17 mouse cellular contexts compared by ENCODE assay signal in the genomic region with DNA sequence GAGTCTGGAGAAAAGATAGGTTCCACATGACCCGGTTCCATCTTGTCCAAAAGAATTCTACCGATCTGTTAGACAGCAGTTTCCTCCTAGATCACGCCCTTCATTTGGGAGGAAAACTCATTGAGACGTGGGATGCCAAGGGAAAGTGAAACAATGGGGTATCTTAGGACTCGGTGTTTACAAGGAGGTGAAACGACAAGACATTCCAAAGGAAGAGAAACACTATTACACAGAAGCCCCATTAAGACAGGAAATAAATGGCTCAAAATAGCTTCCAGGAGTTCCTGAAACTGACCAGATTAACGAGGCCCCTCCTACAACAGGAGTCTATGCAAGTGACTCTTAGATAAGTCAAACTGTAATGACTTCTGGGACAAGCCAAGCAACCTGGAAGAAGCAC. TPM values are rescaled to one million over a fixed set of nuclear protein-coding genes. Genes with fewer than 3 reads are reported as not detected.
DNase-seq lines count a peak whose midpoint lies in the region; ATAC-seq and TF ChIP-seq lines count a peak whose summit lies in the region.
"Had no signal": no experiment of that assay in that cellular context is flagged by ENCODE, and none has a peak within 500 bp of the region (broad histone marks: within the 10 kb centered on the region; RNA-seq: fewer than 3 reads in every experiment).

No protein-coding gene starts in this region.

- no peak overlapping the region for H3K4me3 ChIP-seq in heart, embryonic 12.5 days
- H3K4me3 ChIP-seq in heart, embryonic 11.5 days (ENCODE audit: low read depth, low read length) = no peak overlapping the region
- no peak overlapping the region for H3K4me3 ChIP-seq in lung, embryonic 16.5 days (ENCODE audit: low read length)
- H3K4me3 ChIP-seq in lung, adult 2 months (replicated peaks; ENCODE audit: extremely low read depth, low read depth, low read length) = no peak overlapping the region
- no peak overlapping the region for H3K4me3 ChIP-seq in heart, embryonic 15.5 days
- no peak overlapping the region for H3K4me3 ChIP-seq in stomach, postnatal 0 days (ENCODE audit: low read depth, low read length)
- H3K4me3 ChIP-seq: forebrain, embryonic 15.5 days; hindbrain, embryonic 13.5 days; limb, embryonic 13.5 days; midbrain, embryonic 10.5 days; stomach, embryonic 15.5 days had no signal

- no peak for TF ChIP-seq CTCF in lung, adult 2 months (IDR thresholded peaks at IDR 0.05; ENCODE audit: insufficient read depth, low read length)
- TF ChIP-seq CTCF in stomach, postnatal 0 days (IDR thresholded peaks at IDR 0.05; ENCODE audit: low read depth) = no peak

- H3K36me3 ChIP-seq in heart, embryonic 12.5 days = no peaks in the 10 kb centered on the region
- H3K36me3 ChIP-seq in heart, embryonic 11.5 days (ENCODE audit: control insufficient read depth, insufficient read depth, low read length) = no peaks in the 10 kb centered on the region
- no peaks in the 10 kb centered on the region for H3K36me3 ChIP-seq in lung, embryonic 16.5 days (ENCODE audit: control insufficient read depth, insufficient read depth, low read length)
- H3K36me3 ChIP-seq in heart, embryonic 15.5 days = no peaks in the 10 kb centered on the region
- no peaks in the 10 kb centered on the region for H3K36me3 ChIP-seq in stomach, postnatal 0 days (ENCODE audit: control insufficient read depth, insufficient read depth, low read length)
- H3K36me3 ChIP-seq: forebrain, embryonic 15.5 days; hindbrain, embryonic 13.5 days; limb, embryonic 13.5 days; midbrain, embryonic 10.5 days; stomach, embryonic 15.5 days had no signal

- TF ChIP-seq POLR2A in lung, adult 2 months (IDR thresholded peaks at IDR 0.05; ENCODE audit: borderline replicate concordance, extremely low read depth, low read depth, low read length) = no peak

- WGBS in heart, embryonic 12.5 days = 56% methylated on average over 7 of the region's 7 CpGs
- 53% methylated on average over 7 of the region's 7 CpGs for WGBS in heart, embryonic 11.5 days (ENCODE audit: insufficient replicate concordance)
- WGBS in lung, embryonic 16.5 days = 31% methylated on average over 7 of the region's 7 CpGs
- WGBS in lung, adult 2 months = 15% methylated on average over 7 of the region's 7 CpGs
- WGBS in heart, embryonic 15.5 days = 49% methylated on average over 7 of the region's 7 CpGs
- WGBS in stomach, postnatal 0 days = 53% methylated on average over 7 of the region's 7 CpGs

- H3K9ac ChIP-seq in heart, embryonic 12.5 days = no peak overlapping the region
- H3K9ac ChIP-seq in heart, embryonic 11.5 days (ENCODE audit: low read depth, low read length) = no peak overlapping the region
- no peak overlapping the region for H3K9ac ChIP-seq in lung, embryonic 16.5 days (ENCODE audit: low read length)
- no peak overlapping the region for H3K9ac ChIP-seq in heart, embryonic 15.5 days
- no peak overlapping the region for H3K9ac ChIP-seq in stomach, postnatal 0 days (ENCODE audit: low read length)
- H3K9ac ChIP-seq: forebrain, embryonic 15.5 days; hindbrain, embryonic 13.5 days; limb, embryonic 13.5 days; stomach, embryonic 15.5 days had no signal

- no peak for DNase-seq in lung, adult 2 months
- DNase-seq in stomach, postnatal 0 days (ENCODE audit: low spot score) = no peak
- no peak for DNase-seq in ovary, adult 18-20 months (ENCODE audit: low spot score)
- no peak for DNase-seq in frontal cortex, postnatal 14 days (ENCODE audit: low spot score in 2 of 2)
- DNase-seq: cerebellum, adult 9-11 months; gastrocnemius, postnatal 14 days; kidney, adult 8-10 months had no signal

- ATAC-seq in heart, embryonic 12.5 days (ENCODE audit: insufficient number of reproducible peaks, low FRiP score) = peak; percentile 24; the same call in 1 of the 2 replicates
- ATAC-seq in heart, embryonic 11.5 days (replicated peaks; ENCODE audit: insufficient number of reproducible peaks, low FRiP score, low TSS enrichment) = no peak
- ATAC-seq in lung, embryonic 16.5 days (ENCODE audit: low read depth) = peak; percentile 41
- ATAC-seq in heart, embryonic 15.5 days (replicated peaks; ENCODE audit: insufficient number of reproducible peaks, insufficient read depth, low FRiP score, low read depth) = no peak
- no peak for ATAC-seq in stomach, postnatal 0 days (ENCODE audit: low FRiP score, low TSS enrichment)
- ATAC-seq: CD4-positive, CD25-positive, alpha-beta regulatory T cell, adult 4 months; forebrain, embryonic 15.5 days had no signal

- H3K27ac ChIP-seq in heart, embryonic 12.5 days (ENCODE audit: poor library complexity, severe bottlenecking) = no peak overlapping the region
- H3K27ac ChIP-seq in heart, embryonic 11.5 days (ENCODE audit: low read depth, low read length) = no peak overlapping the region
- H3K27ac ChIP-seq in lung, embryonic 16.5 days (ENCODE audit: low read length) = peak overlapping the region; percentile 87
- H3K27ac ChIP-seq in heart, embryonic 15.5 days = peak overlapping the region; percentile 17; the same call in 1 of the 2 replicates
- peak overlapping the region; percentile 69; the same call in 1 of the 2 replicates for H3K27ac ChIP-seq in stomach, postnatal 0 days (replicated peaks)
- H3K27ac ChIP-seq: forebrain, embryonic 15.5 days; hindbrain, embryonic 13.5 days; limb, embryonic 13.5 days; midbrain, embryonic 10.5 days; stomach, embryonic 15.5 days had no signal

- H3K27me3 ChIP-seq in heart, embryonic 12.5 days (replicated peaks) = no peaks in the 10 kb centered on the region
- no peaks in the 10 kb centered on the region for H3K27me3 ChIP-seq in heart, embryonic 11.5 days (ENCODE audit: control insufficient read depth, insufficient read depth, low read length)
- no peaks in the 10 kb centered on the region for H3K27me3 ChIP-seq in lung, embryonic 16.5 days (ENCODE audit: control insufficient read depth, insufficient read depth, low read depth, low read length)
- H3K27me3 ChIP-seq in heart, embryonic 15.5 days = no peaks in the 10 kb centered on the region
- H3K27me3 ChIP-seq in stomach, postnatal 0 days (ENCODE audit: control insufficient read depth, insufficient read depth, low read length) = no peaks in the 10 kb centered on the region
- H3K27me3 ChIP-seq: forebrain, embryonic 15.5 days; hindbrain, embryonic 13.5 days; stomach, embryonic 15.5 days had no signal

- no peak for TF ChIP-seq EP300 in stomach, postnatal 0 days (optimal IDR thresholded peaks at IDR 0.05)

- H3K4me2 ChIP-seq in heart, embryonic 12.5 days = no peak overlapping the region
- no peak overlapping the region for H3K4me2 ChIP-seq in heart, embryonic 11.5 days
- H3K4me2 ChIP-seq in lung, embryonic 16.5 days (ENCODE audit: low read depth, low read length) = peak overlapping the region; percentile 14; the same call in 1 of the 2 replicates
- H3K4me2 ChIP-seq in heart, embryonic 15.5 days = no peak overlapping the region
- no peak overlapping the region for H3K4me2 ChIP-seq in stomach, postnatal 0 days (replicated peaks; ENCODE audit: low read depth)
- H3K4me2 ChIP-seq: forebrain, embryonic 15.5 days; hindbrain, embryonic 13.5 days; limb, embryonic 13.5 days; stomach, embryonic 15.5 days had no signal

- H3K9me3 ChIP-seq in heart, embryonic 12.5 days (replicated peaks) = no peaks in the 10 kb centered on the region
- H3K9me3 ChIP-seq in heart, embryonic 11.5 days (replicated peaks; ENCODE audit: control insufficient read depth, low read length) = no peaks in the 10 kb centered on the region
- no peaks in the 10 kb centered on the region for H3K9me3 ChIP-seq in lung, embryonic 16.5 days (ENCODE audit: control insufficient read depth, low read length)
- no peaks in the 10 kb centered on the region for H3K9me3 ChIP-seq in heart, embryonic 15.5 days (replicated peaks)
- H3K9me3 ChIP-seq in stomach, postnatal 0 days (ENCODE audit: control insufficient read depth, low read length) = no peaks in the 10 kb centered on the region
- H3K9me3 ChIP-seq: forebrain, embryonic 15.5 days; hindbrain, embryonic 13.5 days; limb, embryonic 13.5 days; midbrain, embryonic 10.5 days; stomach, embryonic 15.5 days had no signal

- H3K4me1 ChIP-seq in heart, embryonic 12.5 days (replicated peaks) = peaks cover 21% of the 10 kb centered on the region
- H3K4me1 ChIP-seq in heart, embryonic 11.5 days (ENCODE audit: control insufficient read depth, insufficient read depth, low read length) = peaks cover 2% of the 10 kb centered on the region; the same call in 1 of the 2 replicates
- peaks cover 10% of the 10 kb centered on the region; the same call in 1 of the 2 replicates for H3K4me1 ChIP-seq in lung, embryonic 16.5 days (replicated peaks; ENCODE audit: control insufficient read depth, insufficient read depth, low read length)
- peaks cover 18% of the 10 kb centered on the region for H3K4me1 ChIP-seq in lung, adult 2 months (ENCODE audit: control insufficient read depth, insufficient read depth, low read length)
- H3K4me1 ChIP-seq in heart, embryonic 15.5 days (replicated peaks) = peaks cover 10% of the 10 kb centered on the region
- peaks cover 2% of the 10 kb centered on the region; the same call in 1 of the 2 replicates for H3K4me1 ChIP-seq in stomach, postnatal 0 days (replicated peaks; ENCODE audit: control insufficient read depth, insufficient read depth)
- H3K4me1 ChIP-seq: forebrain, embryonic 15.5 days; stomach, embryonic 15.5 days had no signal

RNA-seq across cellular contexts. Expression of a gene that starts 5.1 kb away (rescaled TPM):
- 79.5 and 79.8 TPM in 2 replicates for polyA plus RNA-seq in heart, embryonic 12.5 days (2016; fragmentation: Nextera tagmentation; extraction: Ambion mirVana)
- polyA plus RNA-seq in heart, embryonic 11.5 days (2014; fragmentation: Nextera tagmentation; extraction: Ambion mirVana) = 51.1 and 54.2 TPM in 2 replicates
- polyA plus RNA-seq in lung, embryonic 16.5 days (2015; fragmentation: Nextera tagmentation; extraction: Ambion mirVana) = 52.9 and 59.0 TPM in 2 replicates
- polyA plus RNA-seq in lung, adult 2 months (2012; rRNA removed) = 164 and 239 TPM in 2 replicates
- polyA plus RNA-seq in heart, embryonic 15.5 days (2015; fragmentation: Nextera tagmentation; extraction: Ambion mirVana) = 51.1 and 67.3 TPM in 2 replicates
- polyA plus RNA-seq in stomach, postnatal 0 days (2015; fragmentation: Nextera tagmentation; extraction: Ambion mirVana) = 51.1 and 56.8 TPM in 2 replicates

Comparison
In these comparisons a context has a peak if more than half of its experiments do, and no peak if none do; other contexts are left out.
1. ATAC-seq: peak in heart, embryonic 12.5 days (single experiment) and lung, embryonic 16.5 days (single experiment); none in heart, embryonic 11.5 days (single experiment), heart, embryonic 15.5 days (single experiment) and stomach, postnatal 0 days (single experiment).
2. H3K27ac ChIP-seq: peak in lung, embryonic 16.5 days (single experiment), heart, embryonic 15.5 days (single experiment) and stomach, postnatal 0 days (single experiment); none in heart, embryonic 12.5 days (single experiment) and heart, embryonic 11.5 days (single experiment).